Mouse (Mus musculus) lung, postnatal 0 days (tissue): Measurements from ENCODE around the gene Zfand3.

Experiments
- CTCF ChIP-seq: IDR thresholded peaks from 2 replicates; pipeline ENCODE4 v1.5.1; 2016; ENCODE audit warnings: antibody characterized with exemption, mild to moderate bottlenecking
- EP300 ChIP-seq: IDR thresholded peaks from 2 replicates; pipeline ENCODE4 v1.6.1; 2016; ENCODE audit warnings: antibody characterized with exemption, mild to moderate bottlenecking, control low read depth

GRCm38 (mm10) chr17:30213371-30213770, 208.8 kb downstream of the Zfand3 start:
- TF ChIP-seq CTCF (no peak), EP300 (no peak)
